Mouse (Mus musculus): ENCODE results near the gene Myh2.

Gene Myh2

DNA sequence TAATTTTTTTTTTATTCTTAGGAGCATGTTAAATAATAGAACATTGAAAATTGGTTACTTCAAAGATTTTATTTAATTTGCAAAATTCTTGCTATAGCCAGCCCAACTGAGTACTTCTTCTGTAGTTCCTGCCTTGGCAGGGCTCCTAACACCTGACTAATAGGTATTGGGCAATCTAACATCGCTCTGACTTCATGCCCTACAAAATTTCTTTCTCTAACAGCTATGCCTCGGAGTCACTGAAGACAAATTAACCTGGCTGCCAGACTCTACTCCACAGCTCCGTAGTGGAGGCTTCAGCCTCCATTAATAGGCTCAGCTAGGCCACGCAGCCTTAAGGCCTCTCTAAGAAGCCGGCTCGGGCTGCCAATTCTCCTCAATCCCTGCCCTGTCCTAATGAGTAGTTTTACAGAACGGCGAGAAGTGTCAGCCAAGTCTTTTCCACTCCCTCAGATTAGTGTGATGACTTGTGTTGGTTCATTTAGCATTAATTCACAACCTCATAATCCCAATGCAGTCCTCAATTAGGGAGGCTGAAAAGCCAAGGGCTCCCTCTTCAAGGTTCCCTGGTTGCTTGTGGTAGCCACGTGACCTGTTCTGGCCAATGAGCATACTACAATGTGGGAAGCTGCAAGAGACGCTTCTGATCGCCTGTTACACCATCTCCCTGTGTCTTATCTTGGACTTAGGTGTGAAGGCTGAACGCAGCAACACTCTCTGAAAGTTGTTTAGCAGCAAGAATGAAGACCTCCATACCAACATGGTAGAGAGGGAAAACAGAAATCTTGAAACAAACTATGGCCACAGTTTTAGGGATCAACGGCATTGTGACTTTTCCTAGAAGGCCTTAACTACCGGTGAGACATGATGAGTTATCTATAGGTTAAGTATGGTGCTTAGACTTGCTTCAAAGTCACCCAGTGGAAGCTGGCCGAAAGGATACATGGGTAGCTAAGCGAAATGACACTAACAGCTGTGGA lies 18.9 kb upstream of the Myh2 start:
- no peak for DNase-seq (ENCODE audit: low read depth)

DNA sequence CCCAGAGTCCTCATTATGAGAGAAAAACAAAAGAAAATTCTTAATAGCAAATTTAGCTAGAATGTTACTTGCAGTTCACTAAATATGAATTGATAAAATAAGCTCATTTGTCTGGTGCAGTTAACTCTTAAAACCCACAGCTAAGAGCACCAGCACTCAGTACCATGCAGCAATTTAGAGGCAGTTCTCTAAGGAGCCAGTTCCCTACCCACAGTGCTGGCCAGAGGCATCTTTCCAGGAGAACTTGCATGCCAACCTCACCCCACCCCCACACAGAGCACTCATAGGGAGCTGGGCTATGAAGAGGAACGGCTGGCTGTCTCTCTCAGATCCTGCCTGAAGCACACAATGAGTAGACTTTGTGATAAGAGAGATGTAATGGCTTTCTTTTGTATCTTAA lies 17.7 kb upstream of the Myh2 start:
- DNase-seq (ENCODE audit: low read depth) = no peak

DNA sequence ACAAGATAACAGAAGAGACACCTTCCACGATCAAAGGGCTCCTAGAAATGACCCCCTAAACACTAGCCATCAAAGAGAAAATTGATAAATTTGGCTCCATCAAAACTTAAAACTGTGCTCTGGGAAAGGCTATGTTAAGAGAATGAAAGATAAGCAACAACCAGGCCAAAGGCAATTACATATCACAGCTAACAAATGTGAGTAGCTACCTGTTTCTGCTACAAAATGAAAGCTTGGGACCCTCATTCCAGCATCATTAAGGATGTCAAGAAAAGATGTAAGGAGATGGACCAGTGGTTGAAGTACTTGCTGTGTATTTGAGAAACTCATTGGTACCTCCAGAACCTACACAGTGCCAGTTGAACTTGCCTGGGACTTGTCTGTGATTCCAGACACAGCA lies 17.0 kb upstream of the Myh2 start:
- no peak for DNase-seq (ENCODE audit: low read depth)

DNA sequence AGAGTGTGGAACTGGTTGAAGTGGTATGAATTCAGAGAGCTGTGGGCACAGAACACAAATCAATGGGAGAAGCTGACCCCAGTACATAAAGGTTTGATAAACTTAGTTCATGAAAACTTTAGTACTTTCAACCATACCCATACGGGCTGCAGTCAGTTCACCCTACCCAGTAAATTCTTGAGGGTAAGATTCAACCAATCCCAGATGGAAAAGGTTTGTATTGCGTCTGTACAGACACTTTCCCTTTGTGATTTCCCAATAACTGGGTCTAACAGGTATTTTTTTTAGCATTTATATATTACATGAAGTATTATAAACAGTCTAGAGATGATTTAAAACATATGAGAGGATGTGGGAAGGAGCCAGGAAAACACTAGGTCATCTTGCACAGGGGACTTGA lies 15.2 kb upstream of the Myh2 start:
- no peak for DNase-seq (ENCODE audit: low read depth)

DNA sequence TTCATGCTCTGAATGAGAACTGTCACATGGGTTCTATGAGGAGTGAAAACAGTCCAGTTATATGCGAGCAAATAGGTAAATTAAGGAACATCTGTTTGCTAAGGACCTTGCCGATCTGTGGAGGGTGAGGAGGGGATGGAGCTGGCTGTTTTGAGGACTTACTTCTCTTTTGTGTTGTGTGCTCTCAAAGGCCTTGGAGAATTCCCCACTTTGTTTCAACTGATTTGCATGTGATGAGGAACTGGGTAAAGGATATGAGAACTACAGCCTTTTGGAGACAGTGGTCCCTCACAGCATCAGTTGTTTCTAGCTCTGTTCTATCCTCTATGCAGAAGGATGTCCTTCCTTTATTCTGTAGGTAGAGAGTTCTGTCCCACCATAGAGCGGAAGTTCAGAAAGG lies 10.7 kb upstream of the Myh2 start:
- no peak for DNase-seq (ENCODE audit: low read depth)

DNA sequence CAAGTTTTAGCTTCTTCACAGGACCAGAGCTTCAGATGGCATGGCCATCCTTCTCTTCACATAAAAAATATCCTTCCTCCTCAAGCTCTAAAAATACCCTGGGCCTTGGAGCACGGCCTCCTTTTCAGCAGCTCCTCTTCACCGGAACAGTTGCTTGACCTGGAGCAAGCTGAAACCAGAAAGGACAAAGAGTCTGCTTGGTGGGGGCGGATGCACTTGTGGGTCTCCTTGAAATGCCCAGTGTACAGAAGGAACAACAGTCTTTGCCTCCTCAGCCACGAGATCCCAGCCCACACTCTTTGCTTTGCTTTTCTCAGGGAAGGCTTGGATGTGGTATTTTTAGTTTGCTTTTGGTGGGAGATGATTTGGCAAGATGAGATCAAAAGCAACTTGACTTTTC lies 7.1 kb upstream of the Myh2 start:
- DNase-seq (ENCODE audit: low read depth) = no peak

DNA sequence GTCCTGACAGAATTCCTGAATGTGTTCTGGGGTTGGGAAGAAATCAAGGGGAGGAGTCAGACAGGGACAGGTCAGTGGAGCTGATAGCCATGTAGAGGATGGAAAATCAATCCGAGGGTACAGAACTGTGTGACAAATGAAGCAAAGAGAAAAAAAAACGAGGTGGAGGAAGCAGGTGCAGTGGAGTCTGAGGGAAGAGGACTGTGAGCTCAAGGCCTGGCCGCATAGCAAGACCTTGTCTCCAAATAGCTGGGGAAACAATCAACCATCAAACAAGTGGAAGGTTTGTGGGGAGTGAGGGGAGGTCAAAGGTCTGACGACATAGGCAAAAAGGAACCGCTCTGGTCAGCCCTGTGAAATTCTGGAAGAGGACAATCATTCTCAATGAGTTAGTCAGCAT lies 6.0 kb upstream of the Myh2 start:
- DNase-seq (ENCODE audit: low read depth) = no peak

DNA sequence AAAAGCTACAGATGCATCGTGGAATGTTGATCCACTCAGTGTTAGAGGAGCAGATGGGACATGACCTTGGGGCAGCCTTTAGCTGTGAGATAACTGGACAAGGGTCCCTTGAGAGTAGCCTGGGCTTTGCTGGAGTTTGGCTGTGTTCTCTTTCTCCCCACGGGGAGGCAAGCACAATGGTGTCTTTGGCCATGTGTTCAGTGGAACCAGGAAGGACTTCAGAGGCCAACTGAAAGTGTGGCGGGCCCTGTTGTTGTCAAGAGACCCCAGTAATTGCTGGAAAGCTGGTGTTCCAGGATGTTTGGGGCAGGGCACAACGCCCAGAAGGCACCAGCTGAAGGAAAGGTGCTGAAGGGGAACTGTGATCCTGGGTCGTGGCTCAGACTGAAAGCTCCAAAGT lies 1.5 kb upstream of the Myh2 start:
- no peak for DNase-seq (ENCODE audit: low read depth)

DNA sequence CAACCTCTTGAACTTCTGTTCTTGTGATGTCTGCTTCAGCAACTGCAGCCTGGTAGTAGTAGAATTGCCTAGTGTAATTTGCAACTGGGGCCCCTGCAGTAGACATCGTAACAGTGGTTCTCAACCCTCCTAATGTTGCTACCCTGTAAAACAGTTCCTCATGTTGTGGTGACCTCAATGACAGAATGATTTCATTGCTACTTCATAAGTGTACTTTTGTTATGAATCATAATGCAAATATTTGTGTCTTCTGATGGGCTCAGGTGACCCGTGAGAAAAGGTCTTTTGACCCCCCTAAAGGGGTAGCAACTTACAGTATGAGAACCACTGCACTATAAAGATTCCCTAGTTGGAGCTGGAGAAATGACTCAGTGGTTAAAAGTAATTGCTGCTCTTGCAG lies 1.6 kb downstream of the Myh2 start:
- DNase-seq (ENCODE audit: low read depth) = no peak

DNA sequence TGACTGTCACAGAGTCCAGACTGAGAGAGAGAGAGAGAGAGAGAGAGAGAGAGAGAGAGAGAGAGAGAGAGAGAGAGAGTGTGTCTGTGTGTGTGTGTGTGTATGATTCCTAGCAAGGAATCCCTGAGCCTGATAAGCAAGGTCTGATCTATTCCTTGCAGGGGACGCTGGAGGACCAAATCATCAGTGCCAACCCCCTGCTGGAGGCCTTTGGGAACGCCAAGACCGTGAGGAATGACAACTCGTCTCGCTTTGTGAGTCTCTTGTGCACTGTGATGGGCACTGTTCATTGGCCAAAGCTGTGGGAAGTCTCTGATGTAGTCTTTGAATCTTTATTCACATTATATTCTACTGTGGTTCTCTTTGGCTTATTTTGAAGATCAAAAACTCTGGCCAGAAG lies 5.5 kb downstream of the Myh2 start:
- no peak for DNase-seq (ENCODE audit: low read depth)

DNA sequence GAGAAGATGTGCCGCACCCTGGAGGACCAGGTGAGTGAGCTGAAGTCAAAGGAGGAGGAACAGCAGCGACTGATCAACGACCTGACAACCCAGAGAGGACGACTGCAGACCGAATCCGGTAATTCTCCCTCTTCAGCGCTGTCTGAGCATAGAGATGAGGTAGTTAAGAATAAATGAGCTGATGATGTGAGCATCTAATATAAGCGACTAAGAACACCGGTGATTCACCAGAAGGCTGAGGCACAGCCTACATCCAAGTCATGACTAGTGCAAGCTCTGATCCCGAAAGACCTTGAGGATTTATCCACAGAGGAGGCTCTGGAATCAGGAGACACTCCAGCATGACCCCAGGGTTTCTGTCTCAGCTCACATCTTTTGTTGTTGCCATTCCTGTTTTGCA lies 19.5 kb downstream of the Myh2 start:
- no peak for DNase-seq (ENCODE audit: low read depth)

DNA sequence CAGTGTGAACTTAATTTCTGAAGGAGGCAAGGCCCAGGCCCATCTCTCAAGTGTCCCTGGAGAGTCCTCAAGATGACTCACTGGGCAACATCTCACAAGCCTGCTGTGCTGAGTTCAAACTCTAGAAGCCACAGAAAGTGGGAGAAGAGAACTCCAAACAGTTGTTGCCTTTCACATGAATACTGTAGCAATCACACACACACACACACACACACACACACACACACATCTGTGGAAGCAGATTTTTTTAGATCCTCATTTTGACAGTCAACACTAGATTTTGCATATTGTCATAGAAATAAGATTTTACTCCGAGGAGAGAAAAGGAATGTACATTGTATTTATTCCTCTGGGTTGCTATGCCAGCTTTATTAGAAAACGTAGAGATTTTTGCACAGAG lies 20.0 kb downstream of the Myh2 start:
- no peak for DNase-seq (ENCODE audit: low read depth)

DNA sequence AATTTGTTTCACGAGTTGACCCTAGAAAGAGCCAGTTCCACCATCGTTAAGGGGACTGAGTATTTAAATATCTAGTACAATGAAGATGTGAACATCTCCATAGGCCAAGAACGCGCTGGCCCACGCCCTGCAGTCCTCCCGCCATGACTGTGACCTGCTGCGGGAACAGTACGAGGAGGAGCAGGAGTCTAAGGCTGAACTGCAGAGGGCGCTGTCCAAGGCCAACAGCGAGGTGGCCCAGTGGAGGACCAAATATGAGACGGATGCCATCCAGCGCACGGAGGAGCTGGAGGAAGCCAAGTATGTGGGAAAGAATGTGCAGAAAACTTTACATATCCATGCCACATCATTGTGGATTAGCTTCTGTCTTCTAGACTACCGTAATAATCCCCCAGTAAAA lies 20.7 kb downstream of the Myh2 start:
- DNase-seq (ENCODE audit: low read depth) = no peak

DNA sequence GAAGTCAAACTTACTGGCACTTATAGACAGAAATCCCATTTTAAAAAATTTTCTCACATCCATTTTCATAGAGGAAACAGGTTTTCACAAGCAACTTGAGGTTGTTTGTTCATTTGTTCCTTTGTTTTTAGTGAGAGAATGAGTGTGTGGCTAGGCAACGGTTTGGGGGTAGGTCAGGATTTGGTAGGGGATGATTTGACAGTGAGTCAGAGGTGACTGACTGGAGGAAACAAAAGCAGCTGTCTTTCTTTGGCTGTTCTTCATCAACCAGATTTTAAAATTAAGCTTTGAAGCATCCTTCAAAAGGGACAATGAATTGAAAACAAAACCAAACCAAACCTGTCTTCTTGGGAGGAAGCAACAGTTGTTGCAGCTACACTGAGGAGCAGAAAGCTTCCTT lies 28.5 kb downstream of the Myh2 start:
- no peak for DNase-seq (ENCODE audit: low read depth)

DNA sequence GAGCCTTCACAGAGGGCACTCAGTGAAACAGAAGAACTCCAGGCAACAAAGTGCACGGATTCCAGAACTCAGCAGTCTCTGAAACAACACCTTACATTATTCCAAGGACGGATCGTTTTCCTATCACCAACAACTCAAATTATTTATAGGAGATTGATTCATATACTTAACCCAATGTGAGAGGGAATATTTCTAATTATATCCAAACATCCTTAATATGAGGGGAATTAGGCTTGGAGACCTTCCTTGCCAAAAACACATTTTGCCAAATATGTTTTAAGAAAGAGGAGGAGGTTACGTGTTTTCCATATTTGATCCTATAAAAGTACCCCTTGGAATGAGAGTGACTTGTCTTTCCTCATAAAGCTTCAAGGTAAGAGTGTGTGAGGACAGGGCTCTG lies 28.9 kb downstream of the Myh2 start, which contains the start of gene Myh1:
Myh1 (plus strand) TSS at position 301 of the 400 bp plus-strand sequence.
- no peak for DNase-seq (ENCODE audit: low read depth)

DNA sequence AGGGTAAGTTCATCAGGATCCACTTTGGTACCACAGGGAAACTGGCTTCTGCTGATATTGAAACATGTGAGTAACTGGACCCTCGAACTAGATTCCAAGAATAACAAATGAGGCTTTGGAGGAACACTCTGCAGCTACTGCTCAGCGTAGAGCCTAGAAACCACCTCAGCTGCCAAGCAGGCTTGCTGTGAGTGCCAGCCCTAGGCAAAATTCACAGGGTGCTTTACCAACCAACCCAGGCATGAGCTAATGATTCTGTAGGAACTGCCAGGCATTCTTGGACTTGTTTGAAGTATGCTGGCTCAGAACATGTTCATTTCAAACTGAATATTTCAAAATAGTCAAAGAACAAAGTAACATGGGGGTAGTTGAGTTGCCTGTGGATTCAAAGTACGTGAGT lies 33.9 kb downstream of the Myh2 start:
- no peak for DNase-seq (ENCODE audit: low read depth)

DNA sequence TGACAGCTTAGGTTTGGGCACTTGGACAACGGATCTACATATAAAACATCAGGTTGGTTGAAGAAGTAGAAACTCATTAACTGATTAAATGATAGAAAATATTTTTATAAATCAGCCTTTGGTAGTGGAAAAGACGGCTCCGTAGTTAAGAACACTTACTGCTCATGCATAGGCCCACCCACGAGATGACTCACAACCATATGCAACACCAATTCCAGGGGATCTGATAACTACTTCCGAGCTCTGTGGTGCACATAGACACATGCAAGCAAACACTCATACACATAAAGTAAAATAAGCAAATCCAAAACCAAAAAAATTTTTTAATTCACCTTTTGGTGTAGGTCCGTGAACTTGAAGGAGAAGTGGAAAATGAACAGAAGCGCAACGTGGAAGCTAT lies 51.0 kb downstream of the Myh2 start:
- DNase-seq (ENCODE audit: low read depth) = no peak

DNA sequence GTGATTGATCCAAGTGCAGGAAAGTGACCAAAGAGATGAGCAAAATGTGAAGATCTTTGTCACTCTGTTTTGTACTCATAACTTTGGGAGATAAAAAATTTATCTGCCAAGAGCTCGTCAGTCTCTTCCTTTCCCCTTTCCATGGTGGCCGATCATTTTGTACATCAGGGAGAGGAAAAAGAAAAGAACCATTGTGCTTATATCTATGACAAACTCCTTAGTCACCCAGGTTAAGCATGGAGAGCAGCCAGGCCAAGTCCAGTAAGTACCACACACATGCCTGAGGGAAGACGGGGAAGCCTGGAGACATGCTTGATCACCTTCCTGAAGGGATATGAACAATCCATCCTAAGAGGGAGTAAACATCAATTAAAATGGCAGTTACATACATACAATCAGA lies 53.6 kb downstream of the Myh2 start:
- no peak for DNase-seq (ENCODE audit: low read depth)

DNA sequence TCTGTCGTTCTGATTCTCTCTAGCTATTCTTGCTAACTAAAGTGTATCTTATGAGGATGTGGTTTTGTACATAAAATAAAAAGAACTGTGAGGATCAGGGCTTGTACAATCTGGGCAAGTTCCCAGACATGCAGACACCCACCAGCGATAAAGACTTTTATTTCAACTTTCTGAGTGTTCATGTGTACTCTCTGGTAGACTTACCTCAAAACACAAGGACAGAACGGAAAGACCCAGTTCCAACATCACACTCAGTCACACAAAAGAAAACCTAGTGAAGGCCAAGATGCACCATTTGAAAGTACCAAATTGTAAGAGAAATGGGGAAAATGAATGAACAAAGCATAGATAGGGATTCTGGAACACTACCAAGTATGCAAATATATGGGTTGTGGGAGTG lies 57.9 kb downstream of the Myh2 start:
- no peak for DNase-seq (ENCODE audit: low read depth)

DNA sequence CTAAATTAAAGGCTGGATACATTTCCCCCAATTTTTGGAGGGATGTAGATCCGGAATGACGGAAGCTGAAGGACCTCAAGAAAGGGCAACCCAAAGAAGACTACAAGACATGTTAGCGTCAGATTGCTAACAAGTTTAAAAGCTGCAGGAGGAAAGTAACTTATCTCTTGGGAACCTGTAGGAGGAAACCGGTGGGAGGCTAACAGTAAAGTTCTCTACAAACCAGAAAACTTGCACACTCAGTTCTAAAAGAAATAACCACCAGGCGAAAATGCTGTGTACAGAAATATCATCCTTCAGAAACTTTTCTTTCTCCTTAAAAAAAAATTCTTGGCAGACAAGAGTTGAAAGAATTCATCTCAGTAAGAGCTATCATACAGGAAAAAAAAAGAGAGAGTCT lies 58.3 kb downstream of the Myh2 start:
- DNase-seq (ENCODE audit: low read depth) = no peak

DNA sequence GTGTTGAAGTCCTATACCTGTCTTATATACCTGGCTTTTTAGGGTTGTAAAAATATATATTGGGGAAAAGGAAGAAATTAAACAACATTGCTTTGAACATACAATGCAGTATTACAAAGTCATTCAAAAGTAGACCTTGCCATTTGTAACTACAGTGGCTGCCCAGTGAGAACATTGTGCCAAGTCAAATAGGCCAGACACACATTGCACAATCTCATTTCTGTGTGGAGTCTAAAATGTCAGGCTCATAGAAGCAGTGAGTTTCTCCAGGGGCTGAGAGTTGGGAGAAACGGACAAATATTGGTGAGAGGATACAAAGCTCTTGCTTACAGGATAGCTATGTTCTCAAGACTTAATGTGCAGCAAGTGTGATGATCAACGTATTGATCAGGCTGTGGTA lies 59.1 kb downstream of the Myh2 start:
- no peak for DNase-seq (ENCODE audit: low read depth)

DNA sequence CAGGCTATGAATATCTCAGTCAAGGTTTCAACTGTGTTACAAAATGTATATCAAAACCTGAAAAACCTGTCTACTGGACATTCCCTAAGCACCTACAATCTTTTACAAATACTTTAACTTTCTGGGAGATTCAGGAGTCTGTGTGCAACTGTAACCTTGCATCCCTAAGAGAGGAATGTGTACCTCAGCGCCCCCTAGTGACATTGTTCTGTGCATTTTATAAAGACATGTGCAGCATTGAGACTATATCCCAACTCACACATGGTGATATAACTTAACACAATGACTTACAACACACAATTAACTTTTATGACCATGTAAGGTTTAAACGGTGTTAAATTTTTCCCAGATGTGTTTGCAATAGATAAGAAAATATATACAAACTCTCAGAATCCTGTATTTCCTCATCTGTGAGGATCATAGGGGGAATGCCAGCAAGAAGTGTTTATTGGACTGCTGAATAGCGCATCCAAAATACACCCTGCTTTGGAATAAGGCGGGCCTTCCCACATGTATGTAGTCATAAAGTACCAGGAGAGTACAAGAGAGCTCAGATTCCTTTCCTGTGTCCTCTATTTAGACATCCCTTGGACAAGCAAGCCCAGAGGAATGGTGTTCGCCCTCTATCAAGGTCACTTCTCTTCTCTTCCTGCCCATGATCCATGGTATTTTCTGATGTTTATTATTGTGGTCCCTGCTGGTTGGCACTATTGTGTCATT lies 65.0 kb downstream of the Myh2 start:
- DNase-seq (ENCODE audit: low read depth) = peak; percentile 48

DNA sequence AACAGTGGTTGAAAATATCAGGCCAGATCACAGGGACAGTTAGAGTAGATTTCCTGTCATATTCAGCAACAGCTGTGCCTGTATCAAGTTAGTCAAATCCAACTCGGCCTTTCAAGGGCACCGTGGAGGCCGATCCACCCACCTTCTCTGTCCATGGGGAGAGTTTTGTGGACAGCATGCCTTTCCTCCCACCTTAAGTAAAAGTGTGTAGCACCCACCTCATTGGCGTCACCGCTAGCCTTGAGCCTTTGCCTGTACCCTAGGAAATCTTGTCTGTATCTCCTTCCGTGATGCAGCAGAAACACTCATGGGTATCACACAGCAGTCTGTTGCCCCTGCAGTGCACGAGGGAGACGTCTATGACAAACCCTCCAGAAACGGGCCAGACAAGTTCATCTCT lies 66.0 kb downstream of the Myh2 start:
- no peak for DNase-seq (ENCODE audit: low read depth)

Measured in 416B (cell line).